Mouse (Mus musculus): ENCODE measurements around the gene Ak4. TPM values are rescaled to one million over a fixed set of nuclear protein-coding genes. Genes with fewer than 3 reads are reported as not detected.
A peak's percentile ranks its signal among the peaks of the same experiment; 100 is the strongest.

Ak4 gene
- total and polyA plus RNA-seq, 2 experiments: 14.7 to 58.7 TPM

- Histone ChIP-seq H3K4me3 (ENCODE audit: insufficient read depth, low read depth, low read length) (no peak overlapping the region), H3K4me1 (ENCODE audit: control insufficient read depth, insufficient read depth, low read length) (peaks cover 2% of the 10 kb centered on the region; the same call in 1 of the 2 replicates), H3K27ac (replicated peaks; ENCODE audit: insufficient read depth, low read depth, low read length) (0 out of 2 replicates have a peak overlapping the region, but pooled peaks have one; percentile 3), H3K36me3 (ENCODE audit: control insufficient read depth, insufficient read depth, low read length) (peaks cover 2% of the 10 kb centered on the region; the same call in 1 of the 2 replicates), H3K27me3 (ENCODE audit: control insufficient read depth, insufficient read depth, low read length) (no peaks in the 10 kb centered on the region), H3K9ac (ENCODE audit: low read depth, low read length) (no peak overlapping the region), H3K79me2 (ENCODE audit: control insufficient read depth, insufficient read depth, low read length) (no peaks in the 10 kb centered on the region)
- TF ChIP-seq CTCF (IDR thresholded peaks at IDR 0.05; ENCODE audit: low read depth, low read length) (no peak), POLR2A (IDR thresholded peaks at IDR 0.05; ENCODE audit: extremely low read depth, insufficient read depth, low read length) (no peak)
- 61% methylated on average over 4 of the region's 4 CpGs for whole genome bisulfite sequencing
- peak; percentile 80 for DNase-seq (ENCODE audit: extremely low read depth, low read depth, low spot score)
Observed at GRCm38 (mm10) chr4:101406411-101407196, 12.5 kb upstream of the Ak4 start.

DNA sequence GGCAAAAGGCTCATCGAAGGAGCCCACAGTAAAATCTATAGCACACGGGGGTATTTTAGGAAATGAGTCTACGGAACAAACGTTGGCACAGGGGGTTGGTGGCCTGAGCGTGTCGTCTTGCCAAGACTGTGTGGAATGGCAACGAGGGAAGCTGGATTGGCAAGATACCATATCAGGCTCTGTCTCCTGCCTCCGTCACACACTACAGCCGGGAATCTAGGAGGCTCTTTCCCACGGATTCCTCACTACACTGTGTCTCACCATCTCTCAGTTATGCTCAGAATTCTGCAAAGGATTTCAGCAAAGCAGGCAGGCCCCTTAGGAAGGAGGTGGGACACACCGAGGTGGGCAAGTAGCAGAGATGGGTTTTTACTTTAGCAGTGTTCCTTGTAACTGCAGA lies 2.1 kb upstream of the Ak4 start:
- 78% methylated on average over 11 of the region's 11 CpGs for WGBS
- no peak overlapping the region for H3K4me3 ChIP-seq (ENCODE audit: insufficient read depth, low read depth, low read length)
- no peak for DNase-seq (ENCODE audit: extremely low read depth, low read depth, low spot score)
- TF ChIP-seq CTCF (IDR thresholded peaks at IDR 0.05; ENCODE audit: low read depth, low read length): no peak
- TF ChIP-seq POLR2A (IDR thresholded peaks at IDR 0.05; ENCODE audit: extremely low read depth, insufficient read depth, low read length): no peak
- no peaks in the 10 kb centered on the region for H3K27me3 ChIP-seq (ENCODE audit: control insufficient read depth, insufficient read depth, low read length)
- H3K79me2 ChIP-seq (ENCODE audit: control insufficient read depth, insufficient read depth, low read length): peaks cover 5% of the 10 kb centered on the region; the same call in 1 of the 2 replicates
- H3K27ac ChIP-seq (replicated peaks; ENCODE audit: insufficient read depth, low read depth, low read length): no peak overlapping the region
- H3K36me3 ChIP-seq (ENCODE audit: control insufficient read depth, insufficient read depth, low read length): no peaks in the 10 kb centered on the region
- peaks cover 7% of the 10 kb centered on the region for H3K4me1 ChIP-seq (ENCODE audit: control insufficient read depth, insufficient read depth, low read length)
- no peak overlapping the region for H3K9ac ChIP-seq (ENCODE audit: low read depth, low read length)

- DNase-seq (ENCODE audit: extremely low read depth, low read depth, low spot score): no peak
- H3K4me3 ChIP-seq (ENCODE audit: insufficient read depth, low read depth, low read length): peak overlapping the region; percentile 97
- H3K36me3 ChIP-seq (ENCODE audit: control insufficient read depth, insufficient read depth, low read length): no peaks in the 10 kb centered on the region
- H3K79me2 ChIP-seq (ENCODE audit: control insufficient read depth, insufficient read depth, low read length): peaks cover 14% of the 10 kb centered on the region; the same call in 1 of the 2 replicates
- peak overlapping the region; percentile 96 for H3K27ac ChIP-seq (replicated peaks; ENCODE audit: insufficient read depth, low read depth, low read length)
- 4% methylated on average over 88 of the region's 90 CpGs for WGBS
- peak overlapping the region; percentile 99 for H3K9ac ChIP-seq (ENCODE audit: low read depth, low read length)
- TF ChIP-seq CTCF (IDR thresholded peaks at IDR 0.05; ENCODE audit: low read depth, low read length) (no peak), POLR2A (IDR thresholded peaks at IDR 0.05; ENCODE audit: extremely low read depth, insufficient read depth, low read length) (no peak)
- H3K27me3 ChIP-seq (ENCODE audit: control insufficient read depth, insufficient read depth, low read length): no peaks in the 10 kb centered on the region
- H3K4me1 ChIP-seq (ENCODE audit: control insufficient read depth, insufficient read depth, low read length): peaks cover 7% of the 10 kb centered on the region
Observed at GRCm38 (mm10) chr4:101419911-101420880, 1.1 kb downstream of the Ak4 start.

- WGBS: 94% methylated on average over 10 of the region's 10 CpGs
- H3K27ac ChIP-seq (replicated peaks; ENCODE audit: insufficient read depth, low read depth, low read length): no peak overlapping the region
- peaks cover 9% of the 10 kb centered on the region for H3K4me1 ChIP-seq (ENCODE audit: control insufficient read depth, insufficient read depth, low read length)
Observed at GRCm38 (mm10) chr4:101422996-101423395, 3.9 kb downstream of the Ak4 start.

DNA sequence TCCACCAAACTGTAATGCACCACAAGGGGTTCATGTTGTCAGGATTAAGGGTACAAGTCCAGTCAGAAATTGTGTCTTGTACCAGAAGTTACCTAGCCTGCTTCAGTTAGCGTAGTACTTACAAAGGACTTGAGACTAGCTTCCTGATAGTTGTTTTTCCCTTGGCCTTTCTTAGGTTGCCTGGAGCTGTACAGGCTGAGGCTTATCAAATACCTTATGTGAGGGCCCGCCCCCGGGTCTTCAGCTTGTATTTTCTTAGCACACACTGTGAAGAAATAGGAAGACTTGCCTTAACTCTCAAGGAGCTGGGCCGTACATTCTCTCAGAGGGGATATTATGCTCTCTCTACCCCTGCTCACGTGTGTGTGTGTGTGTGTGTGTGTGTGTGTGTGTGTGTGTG lies 4.5 kb downstream of the Ak4 start:
- Histone ChIP-seq H3K27me3 (ENCODE audit: control insufficient read depth, insufficient read depth, low read length) (no peaks in the 10 kb centered on the region), H3K9ac (ENCODE audit: low read depth, low read length) (no peak overlapping the region), H3K36me3 (ENCODE audit: control insufficient read depth, insufficient read depth, low read length) (no peaks in the 10 kb centered on the region), H3K79me2 (ENCODE audit: control insufficient read depth, insufficient read depth, low read length) (peaks cover 14% of the 10 kb centered on the region; the same call in 1 of the 2 replicates), H3K4me3 (ENCODE audit: insufficient read depth, low read depth, low read length) (no peak overlapping the region), H3K27ac (replicated peaks; ENCODE audit: insufficient read depth, low read depth, low read length) (no peak overlapping the region), H3K4me1 (ENCODE audit: control insufficient read depth, insufficient read depth, low read length) (peaks cover 9% of the 10 kb centered on the region)
- TF ChIP-seq POLR2A (IDR thresholded peaks at IDR 0.05; ENCODE audit: extremely low read depth, insufficient read depth, low read length) (no peak), CTCF (IDR thresholded peaks at IDR 0.05; ENCODE audit: low read depth, low read length) (no peak)
- WGBS: 93% methylated on average over 5 of the region's 5 CpGs
- DNase-seq (ENCODE audit: extremely low read depth, low read depth, low spot score): no peak

More at GRCm38 (mm10) chr4:101422996-101423395, 3.9 kb downstream of the Ak4 start:
- DNase-seq (ENCODE audit: extremely low read depth, low read depth, low spot score): no peak
- TF ChIP-seq CTCF (IDR thresholded peaks at IDR 0.05; ENCODE audit: low read depth, low read length) (no peak), POLR2A (IDR thresholded peaks at IDR 0.05; ENCODE audit: extremely low read depth, insufficient read depth, low read length) (no peak)
- Histone ChIP-seq H3K4me3 (ENCODE audit: insufficient read depth, low read depth, low read length) (no peak overlapping the region), H3K27me3 (ENCODE audit: control insufficient read depth, insufficient read depth, low read length) (no peaks in the 10 kb centered on the region), H3K36me3 (ENCODE audit: control insufficient read depth, insufficient read depth, low read length) (no peaks in the 10 kb centered on the region), H3K9ac (ENCODE audit: low read depth, low read length) (no peak overlapping the region), H3K79me2 (ENCODE audit: control insufficient read depth, insufficient read depth, low read length) (peaks cover 14% of the 10 kb centered on the region; the same call in 1 of the 2 replicates)
